Mouse (Mus musculus) lung, postnatal 0 days (tissue): ENCODE measurements at regions not wholly inside any gene's neighbourhood (a gene's known extent, or its start where the extent isn't known, plus 50 kb on each side); places are given as distances from the start of the nearest gene placed in this dataset.

Source experiments
- CTCF ChIP-seq: IDR thresholded peaks from 2 replicates; pipeline ENCODE4 v1.5.1; 2016; ENCODE audit warnings: antibody characterized with exemption, mild to moderate bottlenecking
- EP300 ChIP-seq: IDR thresholded peaks from 2 replicates; pipeline ENCODE4 v1.6.1; 2016; ENCODE audit warnings: antibody characterized with exemption, mild to moderate bottlenecking, control low read depth

- TF ChIP-seq CTCF (no peak), EP300 (peak; percentile 87)
These were observed 276.1 kb upstream of the Cdh5 start for GRCm38 (mm10) chr8:103825289-103825688.
